Mouse (Mus musculus) hindbrain, embryonic 13.5 days (tissue): ENCODE results near the gene Rpl32. TPM values are rescaled to one million over a fixed set of nuclear protein-coding genes. Genes with fewer than 3 reads are reported as not detected.
"Not testable (repeated sequence)": the region's sequence is repeated elsewhere in the genome, so short reads cannot be mapped to it uniquely, and the experiment has no call there.

ENCODE experiments used
- ATAC-seq: fragments of 200-750 bp; cut with Nextera tagmentation; 2 replicates; pipeline ENCODE4 v1.8.0; 2017; ENCODE audit warnings: moderate TSS enrichment; ENCODE audit not compliant: low FRiP score
- H3K27ac ChIP-seq: fragments of 300-500 bp; sonication (generic); 2 replicates; pipeline ENCODE4 v1.5.1; 2015; ENCODE audit warnings: inconsistent platforms, mild to moderate bottlenecking, moderate library complexity
- H3K27me3 ChIP-seq: fragments of 300-500 bp; sonication (generic); 2 replicates; pipeline ENCODE4 v1.6.1; 2015; ENCODE audit warnings: mild to moderate bottlenecking, inconsistent platforms
- H3K36me3 ChIP-seq: fragments of 300-500 bp; sonication (generic); 2 replicates; pipeline ENCODE4 v1.6.1; 2015; ENCODE audit warnings: mild to moderate bottlenecking, inconsistent platforms
- H3K4me1 ChIP-seq: fragments of 300-500 bp; sonication (generic); replicated peaks from 2 replicates; pipeline ENCODE4 v1.6.1; 2015; ENCODE audit warnings: inconsistent platforms
- H3K4me2 ChIP-seq: fragments of 300-500 bp; sonication (generic); 2 replicates; pipeline ENCODE4 v1.6.1; 2015; ENCODE audit warnings: inconsistent platforms, mild to moderate bottlenecking, moderate library complexity
- H3K4me3 ChIP-seq: fragments of 300-500 bp; sonication (generic); 2 replicates; pipeline ENCODE4 v1.5.1; 2015; ENCODE audit warnings: mild to moderate bottlenecking, inconsistent platforms
- H3K9ac ChIP-seq: fragments of 300-500 bp; sonication (generic); 2 replicates; pipeline ENCODE4 v1.6.1; 2015; ENCODE audit warnings: mild to moderate bottlenecking, inconsistent platforms
- H3K9me3 ChIP-seq: fragments of 300-500 bp; sonication (generic); 2 replicates; pipeline ENCODE4 v1.6.1; 2016; ENCODE audit warnings: inconsistent platforms
- WGBS: fragments of 180-500 bp; shearing (Covaris S2); methylation state at CpG from one replicate; pipeline ENCODE4 v1.1.7; 2015; 5-methylcytosine and 5-hydroxymethylcytosine counted together
- polyA plus RNA-seq: library from polyadenylated mRNA; unstranded; fragments of >200 nt; fragmentation: Nextera tagmentation; extraction: Ambion mirVana; gene quantifications from 2 replicates; pipeline ENCODE4 v1.2.1, GENCODE M21; 2015

The Rpl32 gene
- polyA plus RNA-seq, 1 experiment from 2014 or later, result 1,358 TPM

DNA sequence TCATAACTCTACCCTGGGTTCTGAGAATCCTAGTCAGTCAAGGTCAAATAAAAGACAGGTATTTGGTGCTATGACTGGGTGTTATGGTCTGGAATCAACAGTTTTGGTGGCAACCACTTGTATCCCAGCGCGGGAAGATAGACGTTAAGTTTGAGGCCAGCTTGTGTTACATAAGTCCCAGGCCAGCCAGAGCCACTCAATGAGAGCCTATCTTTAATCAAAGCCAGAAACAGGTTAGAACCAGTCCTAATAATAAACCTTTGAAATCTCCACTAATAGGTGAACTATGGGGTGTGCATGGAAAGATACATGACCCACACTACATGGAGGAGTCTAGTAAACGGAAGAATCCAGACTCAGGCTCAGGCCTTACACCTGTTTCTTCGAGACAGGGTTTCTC lies 30.2 kb upstream of the Rpl32 start:
- peak overlapping the region; percentile 36 for H3K4me3 ChIP-seq
- peaks cover 19% of the 10 kb centered on the region for H3K36me3 ChIP-seq
- H3K27me3 ChIP-seq, result no peaks in the 10 kb centered on the region
- peak; percentile 44; the same call in 1 of the 2 replicates for ATAC-seq
- H3K9ac ChIP-seq, result no peak overlapping the region
- H3K4me2 ChIP-seq, result peak overlapping the region; percentile 67
- H3K9me3 ChIP-seq, result no peaks in the 10 kb centered on the region
- peaks cover 17% of the 10 kb centered on the region for H3K4me1 ChIP-seq
- WGBS, result 68% methylated on average over 5 of the region's 5 CpGs
- no peak overlapping the region for H3K27ac ChIP-seq

DNA sequence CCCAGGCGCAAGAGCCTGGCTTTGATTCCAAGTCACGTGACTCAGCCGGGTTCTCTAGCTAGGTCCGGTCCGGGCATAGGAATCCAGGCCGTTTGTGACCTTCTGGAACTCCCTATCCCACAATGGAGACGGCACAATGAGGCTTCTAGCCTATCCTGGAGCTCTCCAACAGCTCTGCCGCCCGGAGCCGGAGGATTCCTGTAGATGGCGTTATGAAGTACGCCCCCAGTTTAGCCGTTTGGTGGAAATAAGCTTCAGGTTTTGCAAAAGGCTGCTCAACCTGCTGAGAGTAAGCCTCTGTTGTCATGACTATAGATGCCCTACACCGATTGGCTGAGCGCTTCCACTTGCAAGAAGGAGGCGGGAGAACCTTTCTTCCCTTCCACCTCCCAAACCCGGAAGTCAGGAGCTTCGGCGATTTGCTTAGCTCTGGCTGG lies 29.6 kb upstream of the Rpl32 start, which contains the start of gene Efcab12:
TSS of gene Efcab12 (minus strand) at position 252 of the 437 bp plus-strand sequence.
- H3K4me2 ChIP-seq, result peak within 1 kb of the TSS; percentile 67
- H3K9me3 ChIP-seq, result no peaks in the 10 kb centered on the region
- H3K4me3 ChIP-seq, result peak within 1 kb of the TSS; percentile 36
- H3K27me3 ChIP-seq, result no peaks in the 10 kb centered on the region
- ATAC-seq, result peak; percentile 95
- H3K27ac ChIP-seq, result peak within 1 kb of the TSS; percentile 66
- peaks cover 13% of the 10 kb centered on the region for H3K36me3 ChIP-seq
- H3K9ac ChIP-seq, result peak within 1 kb of the TSS; percentile 64
- WGBS, result 2% methylated on average over 19 of the region's 19 CpGs
- peaks cover 17% of the 10 kb centered on the region for H3K4me1 ChIP-seq

DNA sequence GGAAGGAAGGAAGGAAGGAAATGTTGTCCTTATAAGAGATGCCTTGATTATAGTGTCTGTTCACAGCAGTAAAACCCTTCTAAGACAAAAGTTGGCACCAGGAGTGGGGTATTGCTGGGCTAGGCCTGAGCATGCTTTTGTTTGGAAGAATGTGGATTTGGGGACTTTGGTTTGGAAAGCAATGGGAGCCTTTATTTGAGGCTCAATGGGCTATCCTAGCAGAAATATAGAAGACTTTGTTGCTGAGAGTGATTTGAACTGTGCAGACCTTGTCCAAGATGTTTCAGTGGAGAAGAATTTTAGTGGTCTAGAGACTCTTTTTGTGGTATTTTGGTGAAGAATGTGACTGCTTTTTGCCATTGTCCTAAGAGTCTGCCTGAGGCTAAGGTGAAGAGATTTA lies 25.3 kb upstream of the Rpl32 start:
- H3K9me3 ChIP-seq, result no peaks in the 10 kb centered on the region
- H3K9ac ChIP-seq, result no peak overlapping the region
- H3K27ac ChIP-seq, result no peak overlapping the region
- no peak overlapping the region for H3K4me3 ChIP-seq
- peaks cover 17% of the 10 kb centered on the region for H3K4me1 ChIP-seq
- H3K36me3 ChIP-seq, result no peaks in the 10 kb centered on the region
- no peak overlapping the region for H3K4me2 ChIP-seq
- H3K27me3 ChIP-seq, result no peaks in the 10 kb centered on the region
- no peak for ATAC-seq

DNA sequence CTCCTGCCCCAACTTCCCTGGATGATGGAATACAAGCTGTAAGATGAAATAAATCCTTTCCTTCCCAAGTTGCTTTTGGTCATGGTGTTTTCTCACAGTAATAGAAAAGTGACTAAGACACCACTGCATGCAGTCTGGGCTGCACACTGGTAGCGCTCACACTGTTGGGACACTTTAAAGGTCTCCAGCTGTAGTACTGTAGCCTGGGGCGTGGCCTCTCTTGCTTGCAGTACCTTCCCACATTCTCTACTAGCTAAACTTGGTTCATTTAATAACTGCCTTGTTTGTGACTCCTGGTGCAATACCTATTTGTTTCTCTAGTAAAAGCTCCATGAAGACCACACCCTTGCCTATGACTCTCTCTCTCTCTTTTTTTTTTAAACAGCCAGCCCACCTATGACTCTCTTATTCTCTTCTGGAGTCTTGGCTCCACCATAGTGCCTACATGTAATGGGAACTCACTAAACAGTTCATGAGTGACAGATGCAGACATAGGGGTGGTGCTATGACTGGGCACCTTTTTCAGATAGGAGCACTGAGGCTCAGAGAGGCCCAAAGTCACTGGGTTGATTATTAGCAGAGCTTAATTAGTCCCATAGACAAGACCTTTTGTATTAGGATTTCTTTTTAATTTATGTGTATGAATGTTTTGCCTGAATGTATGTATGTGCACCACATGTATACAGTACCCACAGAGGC lies 23.8 kb upstream of the Rpl32 start:
- ATAC-seq, result no peak
- WGBS, result 88% methylated on average over 2 of the region's 2 CpGs
- H3K4me3 ChIP-seq, result no peak overlapping the region

DNA sequence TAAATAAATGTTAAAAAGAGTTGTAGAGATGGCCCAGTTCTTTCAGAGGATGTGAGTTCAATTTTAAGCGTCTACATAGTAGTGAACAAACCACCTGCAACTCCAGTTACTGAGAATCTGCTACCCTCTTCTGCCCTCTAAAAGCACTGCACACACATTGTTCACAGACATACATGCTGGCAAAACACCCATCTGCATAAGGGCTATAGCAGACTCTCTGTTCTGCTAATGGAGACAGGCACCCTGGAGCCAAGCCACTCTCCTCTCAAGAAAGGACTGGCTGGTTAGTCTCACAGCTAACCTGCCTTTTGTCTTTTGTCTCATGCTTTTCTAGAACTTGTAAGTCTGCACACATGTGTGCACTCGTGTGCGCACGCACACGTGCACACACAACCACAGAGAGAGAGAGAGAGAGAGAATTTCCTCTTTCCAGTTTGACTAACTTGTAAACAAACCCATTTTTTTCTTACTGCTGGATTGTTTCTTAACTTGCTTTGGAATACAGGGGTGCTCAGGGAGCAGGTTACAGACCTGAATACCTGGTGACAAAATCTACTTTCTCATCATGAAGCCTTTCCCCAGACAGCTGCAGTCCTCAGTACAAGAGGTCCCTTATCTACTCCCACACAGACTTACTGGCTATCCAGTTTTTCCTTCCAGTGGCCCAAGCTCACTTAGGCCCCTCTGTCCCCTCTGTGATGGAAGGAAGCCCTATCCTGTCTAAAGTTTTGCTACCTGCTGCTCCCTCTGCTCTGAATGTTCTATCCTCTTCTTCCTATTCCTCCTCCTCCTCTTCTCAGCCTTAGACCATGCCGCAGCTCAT lies 22.4 kb upstream of the Rpl32 start:
- Histone ChIP-seq H3K27ac (no peak overlapping the region), H3K4me1 (no peaks in the 10 kb centered on the region), H3K4me3 (no peak overlapping the region), H3K27me3 (no peaks in the 10 kb centered on the region), H3K4me2 (no peak overlapping the region), H3K9me3 (no peaks in the 10 kb centered on the region), H3K36me3 (no peaks in the 10 kb centered on the region), H3K9ac (no peak overlapping the region)
- no peak for ATAC-seq
- WGBS, result 88% methylated on average over 6 of the region's 6 CpGs

More for the DNA sequence above, 23.8 kb upstream of the Rpl32 start:
- Histone ChIP-seq H3K36me3 (no peaks in the 10 kb centered on the region), H3K4me1 (peaks cover 5% of the 10 kb centered on the region), H3K9me3 (no peaks in the 10 kb centered on the region), H3K27me3 (no peaks in the 10 kb centered on the region), H3K4me2 (no peak overlapping the region), H3K27ac (no peak overlapping the region), H3K9ac (no peak overlapping the region)

DNA sequence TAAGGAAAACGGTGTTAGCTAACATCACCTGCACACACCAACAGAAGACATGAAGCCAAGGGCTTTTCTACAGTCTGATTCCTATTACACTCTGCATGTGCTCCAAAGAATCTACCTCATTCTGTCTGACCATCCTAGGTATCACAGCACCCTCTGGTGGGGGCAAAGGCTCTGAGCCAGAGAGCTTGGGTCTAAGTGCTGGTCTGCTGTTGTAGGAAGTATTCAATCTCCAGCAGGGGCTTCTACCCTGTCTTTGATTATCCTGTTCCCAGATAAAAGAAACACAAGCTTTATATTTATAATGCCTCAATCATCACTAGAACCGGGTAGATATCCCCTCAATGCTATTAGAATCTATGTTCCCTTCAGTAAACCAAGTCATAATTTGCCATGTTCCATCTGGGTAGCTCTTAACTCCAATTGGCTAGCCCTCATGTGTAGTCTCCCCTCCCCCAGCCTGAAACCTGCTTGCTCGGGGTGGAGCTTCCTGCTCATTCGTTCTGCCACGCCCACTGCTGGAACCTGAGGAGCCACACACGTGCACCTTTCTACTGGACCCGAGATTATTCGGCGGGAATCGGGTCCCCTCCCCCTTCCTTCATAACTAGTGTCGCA lies 15.4 kb upstream of the Rpl32 start:
- H3K9me3 ChIP-seq, result not testable (repeated sequence)
- 4% methylated on average over 5 of the region's 11 CpGs for WGBS

DNA sequence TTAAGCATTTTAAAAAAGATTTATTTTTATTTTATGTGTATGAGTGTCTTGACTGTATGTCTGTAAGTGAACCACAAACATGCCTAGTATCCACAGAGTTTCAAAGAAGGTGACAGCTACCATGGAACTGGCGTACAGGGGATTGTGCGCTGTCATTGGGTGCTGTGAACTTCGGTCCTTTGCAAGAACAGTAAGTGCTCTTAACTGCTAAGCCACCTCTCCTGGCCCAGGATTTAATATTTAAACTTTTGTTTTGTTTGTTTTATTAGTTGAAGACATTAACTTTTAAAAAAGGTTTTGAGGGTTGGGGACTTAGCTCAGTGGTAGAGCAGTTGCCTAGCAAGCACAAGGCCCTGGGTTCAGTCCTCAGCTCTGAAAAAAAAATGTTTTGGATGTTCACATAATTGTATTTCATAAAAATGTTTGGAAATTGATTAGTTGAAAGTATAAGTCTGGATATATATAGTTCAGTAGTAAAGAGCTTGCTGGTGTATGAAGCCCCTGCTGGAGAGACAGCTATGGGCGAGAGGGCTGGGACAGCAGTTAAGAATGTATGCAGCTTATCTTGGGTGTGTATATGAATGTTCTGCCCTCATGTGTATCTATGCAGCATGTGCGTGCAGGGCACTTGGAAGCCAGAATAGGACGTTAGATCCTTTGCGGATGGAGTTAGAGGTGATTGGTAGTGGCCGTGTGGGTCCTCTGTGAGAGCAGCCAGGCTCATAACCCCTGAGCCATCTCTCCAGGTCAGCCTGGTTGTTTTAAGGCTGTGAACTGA lies 12.9 kb upstream of the Rpl32 start:
- no peaks in the 10 kb centered on the region for H3K36me3 ChIP-seq
- no peak for ATAC-seq
- H3K9me3 ChIP-seq, result no peaks in the 10 kb centered on the region
- no peaks in the 10 kb centered on the region for H3K27me3 ChIP-seq
- no peak overlapping the region for H3K27ac ChIP-seq
- H3K4me3 ChIP-seq, result no peak overlapping the region
- H3K4me1 ChIP-seq, result no peaks in the 10 kb centered on the region
- WGBS, result 91% methylated on average over 8 of the region's 8 CpGs
- no peak overlapping the region for H3K4me2 ChIP-seq
- H3K9ac ChIP-seq, result no peak overlapping the region

More for the DNA sequence above, 15.4 kb upstream of the Rpl32 start:
- H3K4me1 ChIP-seq, H3K27me3 ChIP-seq, H3K9ac ChIP-seq, H3K27ac ChIP-seq, H3K36me3 ChIP-seq: not testable (repeated sequence)
- ATAC-seq, result peak; percentile 90
- H3K4me2 ChIP-seq, result peak overlapping the region; percentile 32
- 0 out of 2 replicates have a peak overlapping the region, but pooled peaks have one; percentile 17 for H3K4me3 ChIP-seq

DNA sequence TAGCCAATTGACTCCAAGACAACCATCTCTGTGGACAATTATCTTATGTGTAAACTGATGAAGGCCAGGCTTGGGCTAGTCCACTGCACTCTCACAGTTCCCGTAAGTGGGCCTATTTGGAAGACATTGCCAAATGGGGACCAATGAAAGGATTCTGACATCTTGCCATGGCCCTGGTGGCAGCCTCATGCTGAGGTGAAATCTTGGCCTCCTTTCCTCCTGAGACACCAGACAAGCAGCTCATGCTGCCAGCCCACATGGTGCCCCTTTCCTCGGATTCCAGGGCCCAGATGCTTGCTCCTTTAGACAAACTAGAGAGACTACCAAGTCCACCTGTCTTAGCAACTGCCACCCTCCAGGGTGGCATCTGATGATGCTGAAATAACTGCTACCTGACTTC lies 9.6 kb upstream of the Rpl32 start:
- H3K27me3 ChIP-seq, result no peaks in the 10 kb centered on the region
- 83% methylated on average over 2 of the region's 2 CpGs for WGBS
- no peak for ATAC-seq
- H3K4me3 ChIP-seq, result no peak overlapping the region
- H3K4me2 ChIP-seq, result no peak overlapping the region
- H3K9me3 ChIP-seq, result no peaks in the 10 kb centered on the region
- H3K27ac ChIP-seq, result no peak overlapping the region
- H3K9ac ChIP-seq, result no peak overlapping the region
- no peaks in the 10 kb centered on the region for H3K36me3 ChIP-seq
- 0 out of 2 replicates have a peak, but pooled peaks cover 4% of the 10 kb centered on the region for H3K4me1 ChIP-seq

DNA sequence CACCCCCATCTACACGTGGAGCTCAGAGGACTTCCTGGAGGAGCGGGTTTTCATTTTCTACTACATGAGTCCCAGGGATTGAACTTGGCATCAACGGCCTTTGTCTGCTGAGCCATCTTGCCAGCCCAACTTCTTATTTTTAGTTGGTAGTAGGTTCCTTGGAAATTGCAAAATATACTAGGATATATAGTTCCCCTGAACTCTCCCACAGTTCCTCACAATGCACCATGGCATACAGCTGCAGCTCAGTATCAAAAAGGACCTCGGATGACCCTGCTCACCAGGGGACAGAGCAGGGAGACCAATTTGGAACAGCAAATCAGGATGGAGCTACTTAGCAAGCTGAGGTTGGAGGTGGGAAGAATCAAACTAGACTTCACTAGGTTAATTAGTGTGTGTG lies 6.5 kb upstream of the Rpl32 start:
- Histone ChIP-seq H3K9ac (no peak overlapping the region), H3K36me3 (no peaks in the 10 kb centered on the region), H3K4me1 (0 out of 2 replicates have a peak, but pooled peaks cover 4% of the 10 kb centered on the region), H3K4me3 (no peak overlapping the region), H3K9me3 (no peaks in the 10 kb centered on the region), H3K27ac (no peak overlapping the region), H3K27me3 (no peaks in the 10 kb centered on the region), H3K4me2 (no peak overlapping the region)
- 85% methylated on average over 4 of the region's 4 CpGs for WGBS
- ATAC-seq, result no peak

DNA sequence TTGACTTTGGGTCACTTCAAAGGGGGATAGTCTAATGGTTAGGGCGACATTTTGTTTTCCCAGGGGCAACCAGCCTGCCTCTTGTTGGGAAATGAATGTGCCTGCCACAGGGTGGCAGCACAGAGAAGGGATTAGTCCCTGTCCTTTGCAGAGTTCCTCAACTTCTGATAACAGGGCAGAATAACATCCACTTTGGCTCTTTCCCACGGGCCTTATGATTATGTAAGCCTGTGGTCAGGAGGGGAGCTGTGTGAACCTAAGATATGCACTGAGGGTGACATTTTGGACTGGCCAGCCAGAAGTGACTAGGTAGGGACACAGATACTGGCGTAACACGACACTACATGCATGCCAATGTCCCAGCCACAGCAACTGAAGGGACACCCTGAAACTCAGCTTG lies 5.6 kb upstream of the Rpl32 start:
- Histone ChIP-seq H3K9ac (no peak overlapping the region), H3K27ac (no peak overlapping the region), H3K36me3 (no peaks in the 10 kb centered on the region), H3K9me3 (no peaks in the 10 kb centered on the region), H3K27me3 (no peaks in the 10 kb centered on the region), H3K4me1 (0 out of 2 replicates have a peak, but pooled peaks cover 4% of the 10 kb centered on the region), H3K4me3 (no peak overlapping the region), H3K4me2 (no peak overlapping the region)
- 36% methylated on average over 4 of the region's 4 CpGs for WGBS
- no peak for ATAC-seq

DNA sequence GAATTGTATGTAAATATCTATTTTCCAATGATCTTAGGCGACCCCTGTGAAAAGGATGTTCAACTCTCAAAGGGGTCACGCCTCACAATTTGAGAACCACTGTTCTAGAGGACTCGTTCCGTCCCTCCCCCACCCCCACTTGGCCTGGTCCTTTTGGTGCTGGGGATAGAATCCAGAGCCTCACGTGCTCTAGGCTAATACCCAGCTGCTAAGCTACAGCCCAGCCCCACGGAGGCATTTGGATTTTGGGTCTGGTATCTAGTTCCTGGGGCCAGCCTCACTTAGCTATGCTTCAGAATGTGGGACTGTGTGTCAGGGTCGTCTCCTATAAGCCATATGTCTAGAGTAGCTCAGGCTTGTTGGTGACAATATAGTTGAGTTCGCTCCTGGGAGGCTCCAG lies 3.1 kb upstream of the Rpl32 start:
- peaks cover 8% of the 10 kb centered on the region for H3K36me3 ChIP-seq
- WGBS, result 71% methylated on average over 8 of the region's 8 CpGs
- no peaks in the 10 kb centered on the region for H3K9me3 ChIP-seq
- ATAC-seq, result no peak
- H3K4me1 ChIP-seq, result peaks cover 16% of the 10 kb centered on the region
- H3K27ac ChIP-seq, result no peak overlapping the region
- no peaks in the 10 kb centered on the region for H3K27me3 ChIP-seq
- H3K4me2 ChIP-seq, result no peak overlapping the region
- H3K9ac ChIP-seq, result 0 out of 2 replicates have a peak overlapping the region, but pooled peaks have one; percentile 10
- H3K4me3 ChIP-seq, result no peak overlapping the region

DNA sequence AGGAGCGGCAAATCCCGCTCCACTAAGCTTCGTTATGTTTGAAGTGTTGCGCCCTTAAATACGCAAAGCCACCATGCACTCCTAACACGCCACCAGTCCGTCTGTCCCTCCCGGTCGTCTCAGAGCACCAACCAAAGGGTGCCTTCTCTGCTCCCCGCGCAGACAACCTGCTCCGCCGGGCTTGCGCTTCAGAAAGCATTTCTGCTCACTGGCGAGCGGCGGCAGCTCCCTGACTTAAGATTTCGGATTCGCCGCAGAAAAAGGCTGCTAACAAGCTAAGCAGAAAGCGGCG lies 405 bp downstream of the Rpl32 start:
- H3K27me3 ChIP-seq, result no peaks in the 10 kb centered on the region
- peaks cover 43% of the 10 kb centered on the region for H3K36me3 ChIP-seq
- H3K4me1 ChIP-seq, result peaks cover 29% of the 10 kb centered on the region
- 0 out of 2 replicates have a peak, but pooled peaks have one; percentile 19 for ATAC-seq
- peak overlapping the region; percentile 96 for H3K4me3 ChIP-seq
- peak overlapping the region; percentile 98 for H3K27ac ChIP-seq
- peak overlapping the region; percentile 99 for H3K9ac ChIP-seq
- H3K9me3 ChIP-seq, result no peaks in the 10 kb centered on the region
- WGBS, result under 1% methylated on average over 22 of the region's 22 CpGs
- H3K4me2 ChIP-seq, result peak overlapping the region; percentile 88
